In the genomic region with DNA sequence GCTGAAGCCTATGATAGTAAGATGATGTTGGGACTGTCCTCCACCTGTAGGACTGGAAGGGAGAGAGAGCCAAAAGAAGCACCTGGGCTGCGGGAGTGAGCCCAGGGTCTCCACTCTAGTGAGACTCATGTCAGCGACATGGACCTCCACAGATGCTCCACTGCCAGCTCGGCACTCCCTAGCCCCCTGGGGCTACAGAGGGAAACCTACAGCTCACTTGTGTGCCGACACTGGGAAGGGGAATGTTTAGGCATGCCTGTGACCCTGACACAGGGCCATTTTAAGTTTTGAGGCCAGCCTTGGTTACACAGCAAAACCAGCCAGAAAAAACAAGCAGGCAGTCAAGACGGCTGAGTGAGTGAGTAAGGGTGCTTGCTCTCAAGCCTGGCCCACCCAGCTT, we compare ENCODE assay signal across 23 mouse cellular contexts. TPM values are rescaled to one million over a fixed set of nuclear protein-coding genes. Genes with fewer than 3 reads are reported as not detected.
"Had no signal": no experiment of that assay in that cellular context is flagged by ENCODE, and none has a peak within 500 bp of the region (broad histone marks: within the 10 kb centered on the region; RNA-seq: fewer than 3 reads in every experiment).

No protein-coding gene starts in this region.

- H3K9ac ChIP-seq: embryonic facial prominence, embryonic 12.5 days; embryonic facial prominence, embryonic 13.5 days; embryonic facial prominence, embryonic 15.5 days; forebrain, embryonic 12.5 days; forebrain, embryonic 13.5 days; forebrain, embryonic 15.5 days; forebrain, postnatal 0 days had no signal

- H3K27ac ChIP-seq: embryonic facial prominence, embryonic 10.5 days; embryonic facial prominence, embryonic 12.5 days; embryonic facial prominence, embryonic 13.5 days; embryonic facial prominence, embryonic 15.5 days; forebrain, embryonic 10.5 days; forebrain, embryonic 12.5 days; forebrain, embryonic 13.5 days; forebrain, embryonic 15.5 days; gastrocnemius, adult 2 months; heart, adult 2 months; heart, embryonic 10.5 days had no signal

- H3K27me3 ChIP-seq: embryonic facial prominence, embryonic 12.5 days; embryonic facial prominence, embryonic 13.5 days; embryonic facial prominence, embryonic 15.5 days; forebrain, embryonic 12.5 days; forebrain, embryonic 13.5 days; forebrain, embryonic 15.5 days had no signal

- H3K4me2 ChIP-seq: embryonic facial prominence, embryonic 12.5 days; embryonic facial prominence, embryonic 13.5 days; embryonic facial prominence, embryonic 15.5 days; forebrain, embryonic 12.5 days; forebrain, embryonic 13.5 days; forebrain, embryonic 15.5 days; heart, embryonic 11.5 days had no signal

- ATAC-seq: forebrain, embryonic 13.5 days; forebrain, embryonic 14.5 days; forebrain, embryonic 15.5 days; forebrain, embryonic 16.5 days; forebrain, postnatal 0 days had no signal

- DNase-seq: forebrain, postnatal 0 days; gastrocnemius, postnatal 14 days; gastrocnemius, postnatal 25 days; gastrocnemius, postnatal 36 days had no signal

- H3K4me3 ChIP-seq: embryonic facial prominence, embryonic 10.5 days; embryonic facial prominence, embryonic 12.5 days; embryonic facial prominence, embryonic 13.5 days; embryonic facial prominence, embryonic 15.5 days; erythroblast, embryonic 14.5 days; forebrain, embryonic 10.5 days; forebrain, embryonic 12.5 days; forebrain, embryonic 13.5 days; forebrain, embryonic 15.5 days; gastrocnemius, adult 2 months; heart, adult 2 months; heart, embryonic 10.5 days had no signal

- H3K9me3 ChIP-seq: embryonic facial prominence, embryonic 10.5 days; embryonic facial prominence, embryonic 12.5 days; embryonic facial prominence, embryonic 13.5 days; embryonic facial prominence, embryonic 15.5 days; forebrain, embryonic 10.5 days; forebrain, embryonic 12.5 days; forebrain, embryonic 13.5 days; forebrain, embryonic 15.5 days; heart, embryonic 10.5 days had no signal

RNA-seq across cellular contexts. Expression of gene Gm49318, which starts 3.9 kb away (rescaled TPM):
- polyA plus RNA-seq: embryonic facial prominence, embryonic 10.5 days; embryonic facial prominence, embryonic 11.5 days; embryonic facial prominence, embryonic 12.5 days; embryonic facial prominence, embryonic 13.5 days; embryonic facial prominence, embryonic 14.5 days; embryonic facial prominence, embryonic 15.5 days; erythroblast, embryonic 14.5 days; forebrain, embryonic 10.5 days; forebrain, embryonic 11.5 days; forebrain, embryonic 12.5 days; forebrain, embryonic 13.5 days; forebrain, embryonic 14.5 days; forebrain, embryonic 15.5 days; forebrain, embryonic 16.5 days; forebrain, postnatal 0 days; gonadal fat pad, adult 2 months; heart, adult 2 months; heart, embryonic 10.5 days; heart, embryonic 11.5 days had no signal

RNA-seq across cellular contexts. Expression of gene Cnn1, which starts 31.8 kb away (rescaled TPM):
- polyA plus RNA-seq: erythroblast, embryonic 14.5 days had no signal
